In the genomic region with DNA sequence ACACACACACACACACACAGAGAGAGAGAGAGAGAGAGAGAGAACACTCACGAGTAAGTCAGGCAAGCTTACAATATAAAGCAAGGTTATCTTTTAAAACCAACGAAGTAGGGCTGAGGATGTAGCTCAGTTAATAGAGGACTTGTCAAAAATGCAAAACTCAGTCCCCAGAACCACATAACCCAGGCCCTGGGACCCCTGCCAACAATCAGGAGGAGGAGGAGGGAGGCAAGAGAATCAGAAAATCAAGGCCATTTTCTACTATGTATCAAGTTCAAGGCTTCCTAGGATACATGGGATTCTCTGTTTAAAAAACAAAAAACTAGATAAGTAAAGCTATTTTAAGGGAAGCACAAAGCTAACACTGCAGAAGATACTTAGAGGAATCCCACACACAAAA, we compare ENCODE assay signal across 22 mouse cellular contexts. TPM values are rescaled to one million over a fixed set of nuclear protein-coding genes. Genes with fewer than 3 reads are reported as not detected.
DNase-seq lines count a peak whose midpoint lies in the region; ATAC-seq lines count a peak whose summit lies in the region.
"Had no signal": no experiment of that assay in that cellular context is flagged by ENCODE, and none has a peak within 500 bp of the region (broad histone marks: within the 10 kb centered on the region; RNA-seq: fewer than 3 reads in every experiment).

No protein-coding gene starts in this region.

- DNase-seq in adrenal gland, adult 2 months = peak; percentile 34
- DNase-seq in adrenal gland, postnatal 4 days (ENCODE audit: low spot score in 2 of 2) = no peak
- DNase-seq in ovary, adult 18-20 months (ENCODE audit: low spot score) = peak; percentile 72
- DNase-seq in ovary, postnatal 10 days (ENCODE audit: low spot score) = no peak
- peak; percentile 35 for DNase-seq in adrenal gland, postnatal 25 days
- DNase-seq in testis, postnatal 14 days (ENCODE audit: low spot score) = peak; percentile 67
- DNase-seq in frontal cortex, postnatal 14 days (ENCODE audit: low spot score in 2 of 2) = no peak
- DNase-seq: cerebellum, adult 2 months; cerebellum, postnatal 10 days; gastrocnemius, postnatal 14 days; heart, adult 2 months had no signal

- no peak for ATAC-seq in erythroid progenitor cell, adult 5-6 weeks (replicated peaks; ENCODE audit: low FRiP score, poor library complexity, severe bottlenecking)
- ATAC-seq: forebrain, embryonic 15.5 days; intestine, embryonic 16.5 days had no signal

RNA-seq across cellular contexts. Expression of a gene that starts 25.8 kb away (rescaled TPM):
- total RNA-seq in adrenal gland, adult 2 months (2021) = not detected
- polyA plus RNA-seq in adrenal gland, adult 2 months (2012; rRNA removed) = 0.08 and 0.16 TPM in 2 replicates
- total RNA-seq in adrenal gland, postnatal 4 days (2021) = under 1 TPM in 1 of 2 experiments, not detected in 1; 0.11 TPM
- total RNA-seq in adrenal gland, postnatal 25 days (2021) = not detected in 2 replicates
- not detected in 2 replicates for total RNA-seq in erythroid progenitor cell, adult 5-6 weeks (2015; ENCODE audit: low replicate concordance)
- not detected in 2 replicates for total RNA-seq in erythroid progenitor cell, adult 5-6 weeks (2017; ENCODE audit: low replicate concordance)
- total RNA-seq: gastrocnemius, adult 18-20 months; gastrocnemius, postnatal 14 days; heart, adult 2 months; heart, postnatal 25 days had no signal
- polyA plus RNA-seq: C2C12; embryonic facial prominence, embryonic 10.5 days; erythroblast, embryonic 14.5 days; forebrain, embryonic 11.5 days; forebrain, embryonic 15.5 days; hindbrain, embryonic 10.5 days; hindbrain, embryonic 14.5 days; intestine, embryonic 16.5 days had no signal

RNA-seq across cellular contexts. Expression of a gene that starts 49.6 kb away (rescaled TPM):
- 10 to 100 TPM; 54.0 to 54.3 TPM for total RNA-seq in adrenal gland, adult 2 months (2021)
- polyA plus RNA-seq in adrenal gland, adult 2 months (2012; rRNA removed) = 34.7 and 36.6 TPM in 2 replicates
- total RNA-seq in adrenal gland, postnatal 4 days (2021) = 10 to 100 TPM; 63.7 to 70.6 TPM
- total RNA-seq in adrenal gland, postnatal 25 days (2021) = 54.9 and 69.0 TPM in 2 replicates
- 15.1 and 23.5 TPM in 2 replicates for total RNA-seq in erythroid progenitor cell, adult 5-6 weeks (2015; ENCODE audit: low replicate concordance)
- total RNA-seq in erythroid progenitor cell, adult 5-6 weeks (2017; ENCODE audit: low replicate concordance) = 6.4 and 8.2 TPM in 2 replicates
- polyA plus RNA-seq: erythroblast, embryonic 14.5 days had no signal

Comparison
In these comparisons a context has a peak if more than half of its experiments do, and no peak if none do; other contexts are left out.
1. DNase-seq: peak in adrenal gland, adult 2 months (single experiment), ovary, adult 18-20 months (single experiment), adrenal gland, postnatal 25 days (single experiment) and testis, postnatal 14 days (single experiment); none in adrenal gland, postnatal 4 days (0 of 2), ovary, postnatal 10 days (single experiment) and frontal cortex, postnatal 14 days (0 of 2).